Mouse (Mus musculus): ENCODE results near the gene Pabpn1.
"Not testable (repeated sequence)": the region's sequence is repeated elsewhere in the genome, so short reads cannot be mapped to it uniquely, and the experiment has no call there.

Pabpn1 gene

DNA sequence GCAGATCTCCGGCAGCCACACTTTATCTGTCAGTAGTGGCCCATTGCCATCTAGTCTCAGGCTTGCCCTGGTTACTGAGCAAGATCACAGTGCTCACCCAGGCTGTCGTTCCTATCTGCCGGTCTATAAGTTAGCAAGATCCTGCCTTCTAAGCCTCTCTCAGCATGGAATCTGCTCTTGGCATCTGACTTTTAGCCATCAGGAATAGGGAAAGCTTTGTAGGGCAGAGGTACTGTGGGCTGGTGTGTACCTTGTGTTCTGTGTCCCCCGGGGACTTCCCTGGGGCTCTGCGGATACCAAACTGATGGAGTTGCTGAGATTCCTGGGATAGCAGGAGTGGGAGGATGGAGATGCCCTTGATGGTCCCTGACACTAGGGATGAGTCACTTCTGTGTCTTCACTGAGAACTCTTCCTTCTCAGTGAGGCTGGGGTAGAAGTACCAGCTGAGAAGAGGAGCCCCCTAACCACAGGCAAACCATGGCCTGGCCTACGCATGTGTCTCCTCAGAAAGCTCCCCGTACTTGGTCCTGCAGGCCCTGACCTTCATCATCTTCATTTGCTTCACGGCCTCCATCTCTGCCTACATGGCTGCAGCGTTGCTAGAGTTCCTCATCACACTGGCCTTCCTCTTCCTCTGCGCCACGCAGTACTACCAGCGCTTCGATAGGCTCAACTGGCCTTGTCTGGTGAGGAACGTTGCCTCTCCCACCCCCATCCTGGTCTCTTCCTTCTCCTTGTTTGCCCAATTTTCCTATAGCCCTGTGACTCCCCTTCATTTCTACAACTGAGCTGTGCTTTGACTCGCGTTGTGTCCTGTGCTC, 45.3 kb downstream of the Pabpn1 start:
- DNase-seq: no peak

DNA sequence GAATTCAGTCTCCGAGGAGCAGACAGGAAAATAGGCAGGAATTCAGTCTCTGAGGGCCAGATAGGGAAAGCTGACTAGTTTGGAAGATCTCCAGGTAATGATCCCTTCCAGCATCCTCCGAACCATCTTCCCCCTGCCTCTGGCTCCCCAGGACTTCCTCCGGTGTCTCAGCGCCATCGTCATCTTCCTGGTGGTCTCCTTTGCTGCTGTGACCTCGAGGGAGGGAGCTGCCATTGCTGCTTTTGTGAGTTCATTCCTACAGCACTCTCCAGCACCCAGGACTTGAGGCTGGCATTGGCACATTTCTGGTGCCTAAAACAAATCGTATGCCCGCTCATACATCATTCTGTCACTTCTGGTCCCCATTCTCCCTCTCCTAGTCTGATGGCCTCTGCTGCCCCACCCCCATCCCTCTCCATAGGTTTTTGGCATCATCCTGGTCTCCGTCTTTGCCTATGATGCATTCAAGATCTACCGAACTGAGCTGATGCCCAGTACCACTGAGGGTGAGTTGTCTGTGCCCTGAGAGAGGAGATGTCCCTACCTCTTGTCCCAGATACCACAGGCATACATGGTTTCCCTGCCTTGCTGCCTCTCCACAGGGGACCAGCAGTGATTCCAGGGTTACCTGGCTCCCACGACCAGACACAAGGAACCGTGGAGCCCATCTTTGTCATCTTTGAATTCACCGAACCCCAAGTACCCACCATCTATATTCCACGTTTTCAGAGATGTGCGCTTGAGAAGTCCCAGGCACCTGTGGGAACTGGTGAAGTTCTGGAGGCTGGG, 46.3 kb downstream of the Pabpn1 start:
- no peak for DNase-seq

DNA sequence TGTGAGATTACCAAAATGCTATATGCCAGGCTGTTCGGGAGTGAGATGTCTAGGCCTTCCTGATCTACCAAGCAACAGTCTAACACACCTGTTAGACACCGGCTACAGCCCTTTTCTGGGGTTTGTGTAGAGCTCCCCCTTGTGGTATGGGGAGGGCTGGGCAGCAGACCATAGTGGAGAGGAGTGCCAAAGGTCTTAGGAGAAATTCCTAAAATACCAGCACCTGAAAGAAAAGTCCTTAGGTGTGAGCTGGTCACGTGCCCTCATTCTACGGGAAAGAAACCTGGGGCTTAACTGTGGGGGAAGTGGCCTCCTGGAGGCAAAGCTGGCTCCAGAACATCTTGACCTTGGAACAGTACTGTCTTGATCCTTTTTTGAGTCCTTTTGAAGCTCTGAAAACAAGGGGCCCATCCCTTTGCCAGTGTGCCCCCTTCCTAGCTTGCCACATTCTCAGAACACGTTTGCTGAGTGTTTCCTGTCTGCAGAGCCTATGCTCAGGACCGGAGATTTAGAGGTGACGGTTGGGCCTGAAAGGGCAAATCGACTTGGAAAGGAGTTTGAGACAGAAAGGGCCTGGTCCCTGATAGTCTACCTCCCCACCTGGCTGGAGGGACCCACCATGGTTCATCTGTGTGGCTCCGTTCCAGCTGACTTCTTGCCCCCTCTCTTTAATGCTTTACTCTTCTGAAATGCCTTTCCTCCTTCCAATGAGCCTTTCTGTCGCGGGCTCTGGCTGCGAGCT, 47.3 kb downstream of the Pabpn1 start:
- DNase-seq: peak; percentile 79 to 82

GRCm38 (mm10) chr14:54940176-54940530, 47.9 kb downstream of the Pabpn1 start:
- no peak for DNase-seq

DNA sequence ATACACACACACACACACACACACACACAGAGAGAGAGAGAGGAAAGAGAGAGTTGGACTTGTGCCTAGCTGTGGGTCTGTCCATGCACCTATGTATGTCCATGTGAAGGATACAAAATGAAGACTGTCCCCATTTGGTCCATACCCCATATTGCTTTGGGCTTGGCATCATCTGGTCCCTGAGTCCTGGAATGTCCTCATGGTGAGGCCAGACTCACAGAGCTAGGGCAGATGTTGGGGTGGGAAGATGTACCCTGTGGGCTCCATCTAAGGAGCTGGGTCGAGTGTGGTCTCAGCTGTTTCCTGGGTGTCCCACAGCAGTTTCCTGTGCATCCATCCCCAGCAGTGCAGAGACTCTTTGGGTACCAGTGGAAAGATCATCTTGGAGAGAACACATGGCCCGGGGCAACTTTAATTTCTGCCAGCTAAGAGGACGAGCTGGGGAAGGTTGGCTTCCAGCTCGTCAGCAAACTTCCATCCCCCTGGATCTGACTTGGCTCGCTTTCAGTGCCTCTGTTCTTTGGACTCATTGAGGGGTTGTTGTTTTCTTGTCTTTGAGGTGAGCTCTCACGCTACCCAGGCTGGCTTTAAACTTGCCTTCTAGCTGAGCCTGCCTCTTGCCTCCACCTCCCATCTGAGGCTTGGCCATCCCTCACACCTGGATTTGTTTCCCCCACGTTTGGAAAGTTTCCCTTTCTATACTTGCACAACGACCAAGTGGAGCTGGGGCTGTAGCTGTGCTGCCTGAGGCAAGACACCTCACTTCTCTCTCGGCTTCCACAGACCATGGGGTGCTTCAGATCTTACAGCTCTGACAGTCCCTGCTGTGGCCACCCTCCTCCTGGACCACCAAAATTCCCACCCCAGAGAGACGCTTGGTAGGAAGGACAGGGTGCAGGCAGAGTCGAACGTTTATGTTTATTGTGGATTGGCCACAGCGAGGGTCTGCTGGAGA, 49.0 kb downstream of the Pabpn1 start:
- DNase-seq: no peak

GRCm38 (mm10) chr14:54942479-54942878, 50.2 kb downstream of the Pabpn1 start:
- no peak for DNase-seq

GRCm38 (mm10) chr14:54943971-54944370, 51.7 kb downstream of the Pabpn1 start:
- no peak for DNase-seq

- no peak for DNase-seq
Observed at GRCm38 (mm10) chr14:54944939-54945338, 52.6 kb downstream of the Pabpn1 start.

DNA sequence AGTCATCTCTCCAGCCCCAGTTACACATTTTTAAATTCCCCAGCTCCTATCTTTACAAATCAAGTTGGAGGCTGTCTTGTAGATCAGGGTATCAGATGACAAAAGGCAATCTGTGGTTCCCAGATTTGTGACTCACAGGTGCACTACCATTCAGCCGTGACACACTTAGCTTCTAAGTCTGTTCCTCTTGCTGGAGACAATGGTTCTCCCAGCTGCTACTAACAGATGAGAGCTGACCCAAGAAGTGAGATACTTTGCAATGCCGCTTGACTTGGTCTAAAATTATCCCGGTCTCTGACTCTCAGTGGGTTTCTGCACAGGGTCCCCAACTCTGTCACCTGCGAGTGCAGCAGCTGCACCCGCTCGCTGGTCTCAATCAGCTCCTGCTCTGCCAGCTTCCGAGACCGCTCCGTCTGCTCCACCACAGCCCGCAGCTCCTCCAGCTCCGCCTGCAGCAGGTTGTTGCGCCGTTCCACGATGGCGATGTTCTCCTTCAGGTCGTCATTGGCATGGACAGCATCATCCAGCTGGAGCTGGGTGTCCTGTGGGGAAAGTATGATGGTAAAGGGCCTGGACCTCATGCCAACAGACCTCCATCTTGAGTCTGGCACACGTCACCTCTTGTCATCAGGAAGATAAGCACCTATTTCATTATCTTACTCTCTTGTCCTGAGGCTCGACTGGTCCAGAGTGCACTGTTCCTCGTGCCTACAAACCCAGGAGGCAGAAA, 53.8 kb downstream of the Pabpn1 start:
- DNase-seq: no peak

- not testable (repeated sequence) for DNase-seq
Observed at GRCm38 (mm10) chr14:54947008-54947407, 54.7 kb downstream of the Pabpn1 start.

All from lung, postnatal 4 days (tissue).